Mouse (Mus musculus) liver, embryonic 15.5 days (tissue): ENCODE results near the gene Psmd14. TPM values are rescaled to one million over a fixed set of nuclear protein-coding genes. Genes with fewer than 3 reads are reported as not detected.

Experiments
- ATAC-seq: fragments of 200-750 bp; cut with Nextera tagmentation; 2 replicates; pipeline ENCODE4 v1.8.0; 2017; ENCODE audit warnings: moderate number of reproducible peaks, mild to moderate bottlenecking, moderate library complexity; ENCODE audit not compliant: insufficient read depth
- H3K27ac ChIP-seq: fragments of 300-500 bp; sonication (generic); replicated peaks from 2 replicates; pipeline ENCODE4 v1.5.1; 2015; ENCODE audit warnings: mild to moderate bottlenecking, inconsistent platforms
- H3K27me3 ChIP-seq: fragments of 300-500 bp; sonication (generic); 2 replicates; pipeline ENCODE4 v1.6.1; 2015; ENCODE audit warnings: mild to moderate bottlenecking, inconsistent platforms
- H3K36me3 ChIP-seq: fragments of 300-500 bp; sonication (generic); replicated peaks from 2 replicates; pipeline ENCODE4 v1.6.1; 2015; ENCODE audit warnings: moderate library complexity, mild to moderate bottlenecking, inconsistent platforms
- H3K4me1 ChIP-seq: fragments of 300-500 bp; sonication (generic); replicated peaks from 2 replicates; pipeline ENCODE4 v1.6.1; 2015; ENCODE audit warnings: inconsistent platforms
- H3K4me2 ChIP-seq: fragments of 300-500 bp; sonication (generic); 2 replicates; pipeline ENCODE4 v1.6.1; 2015; ENCODE audit warnings: moderate library complexity, mild to moderate bottlenecking, inconsistent platforms
- H3K4me3 ChIP-seq: fragments of 300-500 bp; sonication (generic); replicated peaks from 2 replicates; pipeline ENCODE4 v1.5.1; 2015; ENCODE audit warnings: mild to moderate bottlenecking, inconsistent platforms
- H3K9ac ChIP-seq: fragments of 300-500 bp; sonication (generic); 2 replicates; pipeline ENCODE4 v1.6.1; 2015; ENCODE audit warnings: moderate library complexity, mild to moderate bottlenecking, inconsistent platforms
- H3K9me3 ChIP-seq: fragments of 300-500 bp; sonication (generic); replicated peaks from 2 replicates; pipeline ENCODE4 v1.6.1; 2016; ENCODE audit warnings: inconsistent platforms
- WGBS: fragments of 180-500 bp; shearing (Covaris S2); methylation state at CpG from one replicate; pipeline ENCODE4 v1.1.7; 2015; ENCODE audit warnings: mixed read lengths; ENCODE audit not compliant: insufficient replicate concordance; 5-methylcytosine and 5-hydroxymethylcytosine counted together
- polyA plus RNA-seq: library from polyadenylated mRNA; unstranded; fragments of >200 nt; fragmentation: Nextera tagmentation; extraction: Ambion mirVana; gene quantifications from 2 replicates; pipeline ENCODE4 v1.2.1, GENCODE M21; 2015

Psmd14 gene
- polyA plus RNA-seq, 1 experiment from 2014 or later: 108 TPM

DNA sequence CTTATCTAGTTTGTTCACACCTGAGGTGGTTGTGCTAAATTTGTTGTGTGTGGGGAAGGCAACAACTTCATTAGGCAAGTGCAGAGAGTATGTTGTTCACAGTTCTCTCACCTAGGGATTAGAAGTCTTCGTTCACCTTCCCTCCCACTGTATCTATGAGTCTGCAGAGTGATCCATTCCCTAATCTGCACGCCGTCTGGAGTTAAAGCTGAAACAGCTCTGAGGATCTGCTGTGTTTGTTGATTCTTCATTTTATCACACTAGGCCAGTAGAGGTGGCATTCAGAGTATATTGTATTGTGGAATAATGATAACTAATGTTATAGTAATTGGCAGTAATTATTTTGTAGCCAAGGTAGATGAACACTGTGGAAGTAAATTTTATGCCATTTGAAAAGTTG is 48.5 kb downstream of the Psmd14 start:
- Histone ChIP-seq H3K9me3 (no peaks in the 10 kb centered on the region), H3K9ac (no peak overlapping the region), H3K36me3 (peaks cover 15% of the 10 kb centered on the region; the same call in 1 of the 2 replicates), H3K4me1 (peaks cover 29% of the 10 kb centered on the region), H3K4me3 (no peak overlapping the region), H3K4me2 (peak overlapping the region; percentile 17), H3K27me3 (no peaks in the 10 kb centered on the region), H3K27ac (peak overlapping the region; percentile 64)
- peak; percentile 90 for ATAC-seq
- WGBS: 16% methylated on average over 3 of the region's 3 CpGs

DNA sequence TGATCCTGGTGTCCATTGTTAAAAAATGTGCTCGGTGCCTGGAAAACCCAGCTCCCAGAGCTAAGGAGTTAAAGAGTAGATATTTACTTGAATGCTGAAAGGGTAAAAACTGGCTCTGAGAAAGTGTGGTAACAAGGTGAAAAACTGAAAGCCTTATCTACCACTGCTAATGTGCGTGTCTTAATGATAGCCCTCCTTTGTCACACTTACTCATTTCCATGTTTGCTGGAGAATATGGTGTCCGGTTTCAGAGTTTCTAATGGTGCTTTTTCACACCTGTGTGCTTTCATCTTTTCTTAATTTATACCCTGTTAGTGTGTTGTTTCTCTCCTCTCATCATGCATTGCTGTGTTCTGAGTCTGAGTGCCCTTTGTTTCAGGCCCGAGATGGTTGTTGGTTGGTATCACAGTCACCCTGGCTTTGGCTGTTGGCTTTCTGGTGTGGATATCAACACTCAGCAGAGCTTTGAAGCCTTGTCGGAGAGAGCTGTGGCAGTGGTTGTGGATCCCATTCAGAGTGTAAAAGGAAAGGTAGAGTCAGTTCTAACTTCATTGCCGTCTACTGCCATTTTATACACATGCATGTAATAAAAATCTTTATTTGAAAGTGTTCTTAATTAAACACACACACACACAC is 53.1 kb downstream of the Psmd14 start:
- Histone ChIP-seq H3K9me3 (no peaks in the 10 kb centered on the region), H3K4me3 (no peak overlapping the region), H3K36me3 (peaks cover 15% of the 10 kb centered on the region; the same call in 1 of the 2 replicates), H3K9ac (no peak overlapping the region), H3K27me3 (no peaks in the 10 kb centered on the region), H3K27ac (no peak overlapping the region), H3K4me1 (peaks cover 17% of the 10 kb centered on the region), H3K4me2 (no peak overlapping the region)
- WGBS: 60% methylated on average over 6 of the region's 6 CpGs
- ATAC-seq: no peak

DNA sequence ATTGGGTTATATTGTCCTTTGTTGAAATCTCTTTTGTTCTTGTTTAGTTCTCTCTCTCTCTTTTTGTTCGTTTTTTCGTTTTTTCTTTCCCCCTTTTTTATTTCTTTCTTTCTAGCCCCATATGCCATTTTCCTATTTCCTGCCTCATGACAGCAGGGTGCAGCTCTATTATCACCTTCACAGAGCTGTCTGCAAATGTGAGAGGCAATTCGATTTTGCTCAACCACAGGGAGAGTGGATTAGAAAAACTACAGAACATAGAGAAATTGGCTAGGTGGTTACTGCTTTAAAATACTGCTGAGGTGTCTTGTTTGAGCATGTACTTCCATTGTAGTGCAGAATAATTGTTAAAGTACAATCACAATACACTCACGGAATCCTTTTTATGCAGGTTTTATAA is 54.0 kb downstream of the Psmd14 start:
- WGBS: 63% methylated on average over 4 of the region's 4 CpGs
- H3K27ac ChIP-seq: no peak overlapping the region
- peaks cover 10% of the 10 kb centered on the region for H3K4me1 ChIP-seq
- peaks cover 15% of the 10 kb centered on the region; the same call in 1 of the 2 replicates for H3K36me3 ChIP-seq
- H3K9me3 ChIP-seq: no peaks in the 10 kb centered on the region
- no peaks in the 10 kb centered on the region for H3K27me3 ChIP-seq
- H3K4me2 ChIP-seq: no peak overlapping the region
- ATAC-seq: no peak
- H3K9ac ChIP-seq: no peak overlapping the region
- no peak overlapping the region for H3K4me3 ChIP-seq

DNA sequence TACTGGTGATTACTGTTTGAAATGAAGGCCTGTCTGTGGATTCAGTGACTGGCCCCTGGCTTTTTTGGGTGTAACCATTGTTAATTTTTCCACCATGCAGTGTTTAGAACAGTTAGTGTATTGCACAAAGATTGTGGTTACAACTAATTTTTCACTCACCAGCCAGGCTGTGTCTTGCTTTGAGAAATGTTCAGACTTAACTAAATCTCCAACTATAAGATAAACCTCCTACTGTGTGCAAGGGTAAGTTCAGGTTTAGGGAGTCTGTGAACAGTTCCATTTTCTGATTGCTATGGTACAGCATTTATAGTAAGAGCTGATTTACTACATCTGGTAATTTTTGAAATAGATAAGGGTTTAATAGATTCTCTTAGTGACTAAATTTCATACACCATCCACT is 69.3 kb downstream of the Psmd14 start:
- no peak overlapping the region for H3K4me2 ChIP-seq
- ATAC-seq: no peak
- H3K9ac ChIP-seq: no peak overlapping the region
- no peak overlapping the region for H3K27ac ChIP-seq
- no peaks in the 10 kb centered on the region for H3K9me3 ChIP-seq
- H3K36me3 ChIP-seq: peaks cover 38% of the 10 kb centered on the region
- H3K4me3 ChIP-seq: no peak overlapping the region
- H3K27me3 ChIP-seq: no peaks in the 10 kb centered on the region
- H3K4me1 ChIP-seq: no peaks in the 10 kb centered on the region

DNA sequence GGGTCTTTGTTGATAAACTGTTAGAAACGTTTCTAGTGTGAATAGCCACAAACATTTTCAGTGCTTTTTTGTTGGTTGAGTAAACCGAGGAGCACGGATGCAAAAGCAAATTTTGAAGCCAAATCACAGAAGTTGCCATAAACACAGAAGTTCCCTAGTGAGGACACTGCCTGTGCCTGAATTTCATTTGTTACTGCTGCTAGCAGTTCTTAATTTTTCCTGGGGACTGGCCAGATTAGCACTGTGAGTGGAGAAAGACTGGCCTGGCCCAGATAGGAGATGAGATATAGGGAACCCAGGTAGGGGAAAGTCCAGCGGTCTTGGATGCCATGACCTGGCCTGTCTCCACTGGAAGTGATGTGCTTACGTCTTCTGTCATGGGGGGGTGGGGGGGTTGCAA is 83.5 kb downstream of the Psmd14 start:
- no peak overlapping the region for H3K4me3 ChIP-seq
- no peaks in the 10 kb centered on the region for H3K4me1 ChIP-seq
- no peaks in the 10 kb centered on the region for H3K9me3 ChIP-seq
- no peak overlapping the region for H3K9ac ChIP-seq
- 78% methylated on average over 5 of the region's 5 CpGs for WGBS
- no peaks in the 10 kb centered on the region for H3K27me3 ChIP-seq
- peaks cover 6% of the 10 kb centered on the region; the same call in 1 of the 2 replicates for H3K36me3 ChIP-seq
- ATAC-seq: no peak
- H3K4me2 ChIP-seq: no peak overlapping the region
- no peak overlapping the region for H3K27ac ChIP-seq

DNA sequence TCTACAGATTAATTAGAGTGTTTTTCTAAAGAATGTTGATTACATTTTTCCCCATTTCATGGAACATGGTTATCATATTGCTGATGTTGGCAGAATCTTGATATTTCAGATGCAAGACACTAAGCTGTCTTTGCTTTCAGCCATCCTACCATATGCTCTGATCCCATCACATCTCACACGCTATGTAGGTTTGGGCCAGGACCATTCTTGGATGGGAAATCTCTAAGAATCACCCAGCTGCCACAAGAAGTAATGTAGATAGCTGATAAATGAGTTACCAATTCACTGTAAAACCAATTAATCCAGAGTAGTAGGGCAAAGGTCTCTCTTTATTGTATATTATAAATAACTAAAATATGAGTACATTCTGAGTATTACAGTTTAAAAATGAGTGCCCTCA is 86.6 kb downstream of the Psmd14 start:
- 87% methylated on average over 1 of the region's 1 CpGs for WGBS
- Histone ChIP-seq H3K9ac (no peak overlapping the region), H3K9me3 (no peaks in the 10 kb centered on the region), H3K4me2 (no peak overlapping the region), H3K4me3 (no peak overlapping the region), H3K27me3 (peaks cover 16% of the 10 kb centered on the region), H3K4me1 (no peaks in the 10 kb centered on the region), H3K36me3 (peaks cover 8% of the 10 kb centered on the region; the same call in 1 of the 2 replicates), H3K27ac (no peak overlapping the region)
- ATAC-seq: no peak

DNA sequence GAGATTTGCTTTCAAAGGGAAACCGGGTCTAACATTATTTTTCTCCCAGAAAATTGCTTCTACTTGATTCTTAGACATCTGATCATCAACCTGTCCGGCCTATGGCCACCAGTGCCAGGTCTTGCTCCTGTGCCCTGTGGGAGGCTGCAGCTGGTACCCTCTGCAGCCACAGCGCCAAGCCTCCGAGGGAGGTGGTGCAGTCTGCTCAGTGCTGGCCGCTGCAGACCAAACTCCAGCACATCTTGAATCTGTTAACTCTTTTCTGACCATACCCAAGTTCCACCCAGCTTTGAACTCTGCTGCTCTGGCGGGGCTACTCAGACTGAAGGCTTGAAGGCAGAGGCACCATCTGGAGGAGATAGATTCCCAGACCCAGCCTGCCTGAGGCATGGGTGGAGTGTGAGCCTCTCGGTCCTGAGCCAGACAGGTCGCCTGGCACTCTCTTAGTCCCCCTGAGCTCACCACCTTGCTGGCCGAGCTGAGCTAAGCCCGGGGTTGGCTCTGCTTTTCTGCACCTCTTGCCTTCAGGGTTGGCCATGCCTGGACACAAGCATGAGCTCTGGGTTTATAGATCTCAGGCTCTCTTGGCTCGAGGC is 91.3 kb downstream of the Psmd14 start, which contains the start of gene Tbr1:
Gene Tbr1, plus strand, starts transcription at position 275 of the 596 bp plus-strand sequence.
- no peak within 1 kb of the TSS for H3K4me3 ChIP-seq
- ATAC-seq: no peak
- peaks cover 63% of the 10 kb centered on the region for H3K27me3 ChIP-seq
- WGBS: 11% methylated on average over 11 of the region's 11 CpGs
- H3K4me1 ChIP-seq: peaks cover 5% of the 10 kb centered on the region; the same call in 1 of the 2 replicates
- H3K9ac ChIP-seq: no peak within 1 kb of the TSS
- H3K27ac ChIP-seq: no peak within 1 kb of the TSS
- H3K9me3 ChIP-seq: no peaks in the 10 kb centered on the region
- peaks cover 5% of the 10 kb centered on the region; the same call in 1 of the 2 replicates for H3K36me3 ChIP-seq
- H3K4me2 ChIP-seq: peak within 1 kb of the TSS; percentile 3; the same call in 1 of the 2 replicates

DNA sequence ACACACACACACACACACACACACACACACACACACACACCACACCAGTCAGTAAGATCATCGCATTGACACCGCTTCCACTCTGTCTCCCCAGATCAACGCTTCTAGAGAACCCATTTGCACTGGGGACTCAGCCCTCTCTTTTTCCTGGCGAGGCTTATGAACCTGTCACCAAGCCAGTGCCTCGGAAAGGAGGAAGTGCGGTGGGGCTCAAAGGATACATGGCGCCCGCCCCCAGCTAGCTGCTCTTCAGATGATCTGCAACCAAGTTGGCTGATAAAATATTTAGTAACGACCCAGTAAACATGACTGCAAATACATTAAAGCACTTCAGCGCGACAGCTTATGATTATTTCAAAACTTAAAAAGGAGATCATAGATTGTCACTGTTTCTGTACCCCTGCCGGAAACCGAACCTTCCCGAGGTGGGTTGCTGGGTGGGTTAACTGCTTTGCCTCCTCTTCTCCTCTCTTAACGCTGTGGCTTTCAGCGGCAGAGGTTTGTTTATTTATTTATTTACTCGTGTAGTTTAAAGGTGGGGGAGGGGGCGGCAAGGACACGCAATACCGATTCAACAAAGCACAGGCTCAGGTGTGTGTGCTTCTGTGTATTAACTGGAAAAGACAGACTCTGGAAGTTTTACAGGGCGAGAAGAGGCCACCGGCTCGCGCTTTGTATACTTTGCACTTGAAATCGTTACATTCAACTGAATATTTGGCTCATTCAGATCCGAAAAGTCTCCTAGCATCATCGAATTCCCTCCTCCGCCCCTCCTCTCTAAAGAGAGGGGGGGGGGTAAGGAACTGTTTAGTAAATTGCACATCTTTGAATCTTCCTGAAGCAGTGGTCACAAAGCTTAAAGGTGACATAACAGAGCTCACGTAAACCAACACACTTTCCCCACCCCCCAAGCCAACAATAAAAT is 92.2 kb downstream of the Psmd14 start:
- 1% methylated on average over 29 of the region's 29 CpGs for WGBS
- peaks cover 71% of the 10 kb centered on the region for H3K27me3 ChIP-seq
- no peak overlapping the region for H3K4me3 ChIP-seq
- H3K4me1 ChIP-seq: peaks cover 5% of the 10 kb centered on the region; the same call in 1 of the 2 replicates
- peak overlapping the region; percentile 3; the same call in 1 of the 2 replicates for H3K4me2 ChIP-seq
- no peaks in the 10 kb centered on the region for H3K9me3 ChIP-seq
- peaks cover 5% of the 10 kb centered on the region; the same call in 1 of the 2 replicates for H3K36me3 ChIP-seq
- H3K9ac ChIP-seq: no peak overlapping the region
- H3K27ac ChIP-seq: no peak overlapping the region
- ATAC-seq: no peak

DNA sequence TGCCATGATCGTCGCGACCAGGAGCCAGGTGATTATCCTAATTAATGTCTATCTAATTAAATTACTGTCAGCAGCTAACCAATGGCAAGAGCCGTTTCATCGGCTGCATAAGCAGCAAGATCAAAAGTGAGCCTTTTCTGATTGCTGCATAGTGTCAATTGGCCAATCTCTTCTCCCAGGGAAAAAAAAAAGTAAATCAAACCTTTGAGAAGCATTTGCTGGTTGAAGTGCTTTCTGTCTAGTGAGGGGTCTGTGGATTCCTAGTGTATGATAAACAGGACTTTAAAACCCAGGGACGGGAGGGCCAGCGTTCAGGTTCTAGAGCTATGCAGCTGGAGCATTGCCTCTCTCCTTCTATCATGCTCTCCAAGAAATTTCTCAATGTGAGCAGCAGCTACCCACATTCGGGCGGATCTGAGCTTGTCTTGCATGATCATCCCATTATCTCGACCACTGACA is 92.9 kb downstream of the Psmd14 start:
- Histone ChIP-seq H3K9ac (no peak overlapping the region), H3K27me3 (peaks cover 78% of the 10 kb centered on the region), H3K4me3 (no peak overlapping the region), H3K36me3 (peaks cover 5% of the 10 kb centered on the region; the same call in 1 of the 2 replicates), H3K4me2 (no peak overlapping the region), H3K27ac (no peak overlapping the region), H3K9me3 (no peaks in the 10 kb centered on the region), H3K4me1 (peaks cover 5% of the 10 kb centered on the region; the same call in 1 of the 2 replicates)
- no peak for ATAC-seq
- 5% methylated on average over 10 of the region's 10 CpGs for WGBS

DNA sequence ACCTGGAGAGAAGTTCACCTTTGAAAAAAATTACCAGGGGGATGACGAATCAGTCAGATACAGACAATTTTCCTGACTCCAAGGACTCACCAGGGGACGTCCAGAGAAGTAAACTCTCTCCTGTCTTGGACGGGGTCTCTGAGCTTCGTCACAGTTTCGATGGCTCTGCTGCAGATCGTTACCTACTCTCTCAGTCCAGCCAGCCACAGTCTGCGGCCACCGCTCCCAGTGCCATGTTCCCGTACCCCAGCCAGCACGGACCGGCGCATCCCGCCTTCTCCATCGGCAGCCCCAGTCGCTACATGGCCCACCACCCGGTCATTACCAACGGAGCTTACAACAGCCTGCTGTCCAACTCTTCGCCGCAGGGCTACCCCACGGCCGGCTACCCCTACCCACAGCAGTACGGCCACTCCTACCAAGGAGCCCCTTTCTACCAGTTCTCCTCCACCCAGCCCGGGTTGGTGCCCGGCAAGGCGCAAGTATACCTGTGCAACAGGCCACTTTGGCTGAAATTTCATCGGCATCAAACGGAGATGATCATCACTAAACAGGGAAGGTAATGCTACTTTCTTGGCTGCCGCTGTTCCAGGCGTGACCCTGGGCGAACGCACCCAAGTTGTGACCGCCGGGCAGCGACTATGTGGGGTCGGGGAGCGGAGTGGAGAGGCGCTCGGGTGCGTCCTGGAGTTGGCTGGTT is 93.5 kb downstream of the Psmd14 start:
- Histone ChIP-seq H3K4me2 (no peak overlapping the region), H3K27me3 (peaks cover 84% of the 10 kb centered on the region), H3K4me3 (no peak overlapping the region), H3K9ac (no peak overlapping the region), H3K9me3 (no peaks in the 10 kb centered on the region), H3K4me1 (peaks cover 5% of the 10 kb centered on the region; the same call in 1 of the 2 replicates), H3K36me3 (peaks cover 4% of the 10 kb centered on the region; the same call in 1 of the 2 replicates), H3K27ac (no peak overlapping the region)
- ATAC-seq: no peak
- 2% methylated on average over 39 of the region's 39 CpGs for WGBS
